Mouse (Mus musculus) NIH3T3 (cell line): ENCODE results near the gene Col6a2.

Experiments used
- DNase-seq: peaks from one replicate; pipeline ENCODE4 v3.0.0-alpha.2; 2012; ENCODE audit warnings: low read depth

The Col6a2 gene

DNA sequence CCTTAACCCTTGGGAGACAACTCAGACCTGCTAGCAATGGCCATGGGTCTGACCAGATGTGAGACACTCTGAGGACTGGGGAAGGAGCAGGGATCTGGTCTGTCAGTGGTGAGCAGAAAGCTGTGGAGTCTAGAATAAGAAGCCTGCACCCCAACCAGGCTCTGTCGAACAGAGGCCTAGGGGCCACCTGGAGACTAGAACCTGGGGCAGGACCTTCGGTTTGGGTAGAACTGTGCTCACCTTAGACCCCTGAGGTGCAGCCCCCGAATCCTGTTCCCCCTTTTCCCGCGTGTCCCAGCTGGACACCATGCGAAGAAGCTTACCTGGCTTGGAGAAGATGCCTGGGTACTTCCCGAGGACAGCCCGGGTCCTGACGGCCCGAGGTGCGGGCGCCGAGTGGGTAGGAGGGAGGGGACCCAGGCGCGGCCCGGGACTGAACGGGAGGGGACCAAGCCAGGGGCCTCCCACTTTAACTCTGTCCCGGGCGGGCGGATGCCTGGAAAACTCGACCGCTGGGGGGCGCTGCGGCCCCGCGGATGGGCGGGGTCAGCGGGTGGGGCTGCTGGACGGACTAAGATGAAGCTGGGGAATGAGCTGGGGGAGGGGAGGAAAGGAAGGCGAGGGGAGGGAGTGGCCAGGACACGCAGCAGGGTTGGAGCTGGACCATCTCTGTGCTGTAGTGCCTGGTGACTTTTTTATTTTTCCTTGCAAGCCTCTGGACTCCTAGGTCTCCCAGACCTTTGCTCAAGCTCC, at the start of gene Col6a2:
TSS of gene Col6a2 (minus strand) at position 703 of the 753 bp plus-strand sequence.
- DNase-seq, result peak; percentile 100

DNA sequence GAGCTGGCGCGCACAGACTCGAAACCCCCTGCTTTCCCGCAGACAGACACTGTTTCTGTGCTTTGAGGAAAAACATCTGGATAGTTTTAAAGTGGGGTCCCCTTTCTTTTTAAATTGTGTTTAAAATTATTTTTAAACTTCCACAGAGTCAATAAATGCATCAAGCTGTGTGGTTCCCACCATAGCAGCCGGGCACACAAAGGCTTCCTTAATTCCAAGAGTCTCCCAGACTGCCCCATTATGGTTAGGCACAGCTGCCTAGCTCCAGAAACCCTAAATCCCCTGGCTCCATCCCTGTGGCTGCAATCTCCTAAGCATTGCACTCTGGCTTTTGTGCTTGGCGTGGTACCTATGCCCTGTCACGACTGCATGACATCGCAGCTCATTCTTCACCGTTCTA, 48.5 kb upstream of the Col6a2 start:
- DNase-seq, result no peak

DNA sequence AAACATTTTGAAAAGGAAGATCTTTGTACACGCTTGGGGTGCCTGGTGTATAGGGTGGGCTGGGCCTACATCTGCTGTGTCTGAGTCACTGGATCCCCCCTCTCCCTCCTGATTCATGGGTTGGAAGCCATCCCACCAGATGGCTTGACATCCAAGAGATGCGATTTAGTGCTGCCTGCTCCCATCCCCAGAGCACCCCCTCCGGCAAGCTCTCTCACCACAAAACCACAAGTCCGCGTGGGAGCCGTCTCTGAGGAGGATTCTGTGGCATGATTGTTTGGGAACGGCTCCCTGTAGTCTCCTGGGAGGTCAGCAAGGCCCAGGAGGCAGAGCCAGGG, 45.5 kb upstream of the Col6a2 start:
- DNase-seq, result peak; percentile 99

DNA sequence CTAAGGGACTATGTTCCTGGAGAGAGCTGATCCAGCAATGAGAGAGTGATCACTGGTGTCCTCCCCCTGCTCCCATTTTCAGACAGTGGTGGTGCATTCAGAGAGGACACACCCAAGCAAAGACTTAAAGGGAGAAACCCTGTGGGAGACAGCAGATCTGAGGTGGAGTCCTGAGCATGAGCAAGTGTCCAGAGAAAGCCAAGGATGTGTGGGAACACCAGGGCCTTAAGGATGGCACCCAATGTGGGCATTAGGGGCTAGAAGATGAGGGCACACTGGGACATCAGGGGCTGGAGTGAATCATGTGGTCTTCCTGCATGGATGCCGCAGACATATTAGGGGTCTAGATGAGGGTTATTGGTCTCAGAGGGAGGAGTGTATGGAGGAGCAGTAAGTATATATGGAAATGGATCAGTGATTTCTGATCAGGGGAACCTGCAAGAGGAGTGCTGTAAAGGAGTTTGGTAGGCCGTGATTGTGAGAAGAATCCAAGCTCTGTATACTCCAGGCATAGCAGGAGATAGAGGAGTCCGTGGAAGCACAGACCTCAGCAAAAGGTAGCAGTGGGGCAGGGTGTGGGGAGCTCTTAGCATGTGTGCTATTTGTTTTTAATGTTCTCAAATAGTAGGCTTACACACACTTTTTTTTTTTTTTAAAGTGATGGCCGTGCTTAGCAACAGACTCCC, 45.0 kb upstream of the Col6a2 start:
- DNase-seq, result no peak

DNA sequence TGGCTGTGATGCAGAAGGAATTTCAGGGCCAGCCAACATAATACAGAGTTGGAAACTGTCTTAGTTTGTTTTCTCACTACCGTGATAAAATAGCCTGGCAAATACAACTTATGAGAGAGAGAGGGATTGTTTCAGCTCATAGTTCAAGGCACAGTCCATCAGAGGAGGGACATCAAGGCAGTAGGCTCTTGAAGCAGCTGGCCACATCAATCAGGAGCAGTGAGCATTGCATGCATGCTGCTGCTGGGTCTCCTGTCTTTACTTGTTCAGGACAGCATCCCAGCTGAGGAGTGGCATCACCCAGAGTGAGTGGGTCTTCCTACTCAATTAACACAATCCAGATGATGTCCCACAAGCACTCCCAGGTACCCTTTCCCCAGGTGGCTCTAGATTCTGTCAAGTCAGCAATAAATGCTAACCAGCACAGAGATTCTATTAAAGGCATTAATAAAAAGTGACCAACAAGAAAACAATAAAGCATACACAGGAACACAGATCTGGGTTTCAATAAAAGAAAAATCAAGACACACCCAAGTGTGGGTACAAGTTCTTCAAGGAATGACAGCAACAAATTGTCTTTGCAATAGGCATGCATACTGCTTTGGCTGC, 43.9 kb upstream of the Col6a2 start:
- DNase-seq, result no peak

DNA sequence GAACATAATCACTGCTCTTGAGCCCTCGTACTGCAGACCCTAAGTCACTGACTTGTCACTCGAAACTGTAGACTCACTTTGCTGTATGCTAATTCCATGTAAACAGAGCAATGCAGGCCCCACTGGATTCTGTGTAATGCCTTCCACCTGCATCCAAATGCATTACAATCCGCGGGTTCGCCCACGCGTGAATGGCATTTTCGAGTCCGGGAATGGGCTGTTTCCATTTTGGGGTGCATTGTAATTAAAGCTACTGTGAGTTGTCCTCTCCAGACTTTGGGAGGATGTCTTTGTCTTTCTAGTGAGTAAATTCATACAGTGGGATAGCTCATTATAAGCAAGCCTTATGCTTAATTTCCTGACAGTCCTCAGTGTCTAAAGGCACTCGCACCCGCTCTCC, 42.1 kb upstream of the Col6a2 start:
- no peak for DNase-seq

DNA sequence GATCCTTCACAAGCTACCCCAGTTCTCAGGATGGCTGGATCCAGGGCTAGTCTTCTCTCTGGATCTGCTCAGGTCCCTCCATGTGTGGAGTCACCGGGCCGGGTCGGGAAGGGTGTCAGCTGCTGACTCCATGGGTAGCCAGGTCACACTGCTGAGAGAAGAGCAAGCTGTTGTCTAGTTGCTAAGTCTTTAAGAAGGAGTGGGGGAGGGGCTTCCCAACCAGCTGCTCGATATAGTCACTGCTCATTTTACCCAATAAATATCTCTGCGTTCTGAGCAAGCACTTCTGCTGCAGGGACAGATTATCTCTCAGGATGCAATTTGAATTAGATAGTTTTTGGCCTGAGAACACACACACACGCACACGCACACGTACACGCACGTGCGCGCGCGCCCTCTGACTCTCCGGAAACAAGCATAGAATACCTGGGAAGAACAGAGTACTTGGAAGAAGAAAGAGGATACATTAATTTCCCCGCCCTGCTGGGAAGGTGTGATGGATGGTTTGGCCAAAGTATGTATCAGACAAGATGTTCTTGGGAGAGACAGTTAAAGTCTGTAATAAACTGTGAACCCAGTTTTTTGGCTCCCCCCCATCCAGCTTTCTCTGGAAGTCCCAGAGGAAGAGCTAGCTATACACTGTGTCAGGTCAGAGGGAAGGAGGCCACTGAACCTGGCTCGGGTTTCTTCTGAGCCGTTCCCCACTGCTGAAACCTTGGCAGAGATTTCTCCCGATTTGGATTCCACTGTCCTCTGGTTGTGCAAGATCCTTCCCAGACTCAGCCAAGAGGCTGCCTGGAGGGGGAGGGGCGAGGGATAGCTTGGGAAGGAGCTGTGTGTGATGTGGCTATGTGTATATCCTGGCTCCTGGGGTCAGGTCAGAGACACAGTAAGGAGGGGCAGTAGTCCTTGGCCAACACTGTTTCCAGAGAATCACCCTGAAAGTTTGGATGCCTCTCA, 41.0 kb upstream of the Col6a2 start:
- DNase-seq, result peak; percentile 98

DNA sequence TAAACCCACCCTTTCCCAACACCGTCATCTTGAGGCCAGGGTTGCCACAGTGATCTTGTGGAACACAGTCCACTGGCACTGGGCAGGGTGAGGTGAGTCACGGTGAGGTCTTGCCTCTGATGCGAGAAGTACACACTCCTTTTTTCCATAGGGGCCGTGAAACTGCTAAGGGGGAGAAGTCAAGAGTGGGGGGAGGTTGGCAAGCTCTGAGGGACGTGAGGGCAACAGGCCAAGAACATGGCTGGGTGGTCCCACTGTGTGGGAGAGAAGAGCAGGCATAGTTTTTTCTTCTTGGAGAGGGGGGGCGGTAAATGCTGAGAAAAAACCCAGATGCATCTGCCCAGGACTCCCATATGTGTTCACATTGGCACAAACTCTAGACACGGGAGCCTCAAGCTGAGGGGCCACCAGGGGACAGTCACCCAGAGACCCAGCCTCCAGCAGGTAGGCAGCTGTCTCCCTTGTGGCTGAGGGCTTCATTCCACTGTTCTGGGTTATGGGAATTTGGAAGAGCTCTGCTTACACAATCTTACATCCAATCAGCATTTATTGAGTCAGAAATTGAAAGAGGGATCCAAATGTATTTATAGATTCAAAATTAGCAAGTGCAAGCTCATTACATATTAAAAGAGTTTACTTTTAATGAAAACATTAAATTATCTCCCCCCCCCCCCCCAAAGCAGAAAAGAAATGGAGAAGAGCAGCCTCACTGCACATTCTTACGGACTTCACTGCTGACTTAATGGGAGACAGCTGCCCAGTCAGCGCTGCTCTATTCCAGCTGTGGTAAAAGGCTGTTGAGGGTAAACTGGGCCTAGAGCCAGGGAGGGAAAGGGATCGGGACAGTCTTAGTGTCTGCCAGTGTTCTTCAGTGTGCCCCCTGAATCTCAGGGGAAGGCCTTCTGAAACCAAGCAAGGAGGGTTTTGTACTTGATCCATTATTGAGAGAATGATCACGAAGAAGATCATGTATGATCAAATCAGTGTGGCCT, 30.2 kb upstream of the Col6a2 start:
- DNase-seq, result peak; percentile 80

DNA sequence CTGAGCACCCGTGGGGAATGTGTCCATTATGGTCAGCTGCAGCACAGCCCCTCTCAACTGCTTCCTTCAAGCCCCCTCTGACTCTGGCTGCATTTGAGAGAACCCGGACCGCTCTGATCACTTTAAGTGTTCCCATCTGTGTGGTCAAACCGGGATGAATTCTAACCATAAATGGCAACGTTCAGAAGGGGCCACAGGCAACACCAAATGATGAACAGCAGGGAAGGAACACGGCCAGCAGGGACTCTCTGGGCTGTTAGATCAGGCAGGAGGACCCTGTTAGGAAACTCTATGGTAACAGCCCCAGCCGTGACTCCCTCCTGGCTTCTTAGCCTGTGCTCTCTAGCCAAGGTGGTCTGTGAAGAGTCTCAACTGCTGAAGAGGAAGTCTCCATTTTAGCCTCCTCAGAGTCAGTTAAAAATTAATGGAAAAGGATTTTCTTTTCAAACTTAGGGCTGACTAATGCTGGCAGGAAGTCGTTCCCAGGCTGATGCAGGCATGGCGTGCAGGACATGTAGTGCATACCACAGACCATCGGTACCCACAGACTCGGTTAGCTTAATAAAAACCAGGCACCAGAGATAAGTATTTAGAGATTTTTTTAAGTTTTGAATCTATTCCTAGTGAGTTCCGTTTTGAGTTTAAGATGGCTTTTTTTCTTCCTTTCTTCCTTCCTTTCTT, 27.4 kb upstream of the Col6a2 start:
- peak; percentile 87 for DNase-seq

DNA sequence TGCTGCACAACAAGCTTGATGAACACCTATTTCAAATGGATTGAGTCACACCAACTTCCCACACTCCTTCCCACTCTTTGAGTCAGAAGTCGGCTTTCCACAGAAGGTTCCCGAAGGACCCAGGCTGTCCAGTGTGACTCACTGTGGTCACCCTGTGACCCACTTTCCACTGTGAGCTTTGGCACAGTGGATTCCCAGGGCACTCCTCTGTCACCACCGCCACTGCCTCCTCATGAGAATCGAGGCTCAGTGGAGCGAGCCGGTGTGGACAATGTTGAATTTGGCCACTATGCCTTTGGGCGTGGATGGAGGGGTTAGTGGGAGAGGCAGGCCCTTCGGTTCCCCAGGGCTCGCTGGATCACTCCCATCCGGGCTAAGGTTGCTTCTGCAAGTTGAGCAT, 25.3 kb upstream of the Col6a2 start:
- DNase-seq, result peak; percentile 72

DNA sequence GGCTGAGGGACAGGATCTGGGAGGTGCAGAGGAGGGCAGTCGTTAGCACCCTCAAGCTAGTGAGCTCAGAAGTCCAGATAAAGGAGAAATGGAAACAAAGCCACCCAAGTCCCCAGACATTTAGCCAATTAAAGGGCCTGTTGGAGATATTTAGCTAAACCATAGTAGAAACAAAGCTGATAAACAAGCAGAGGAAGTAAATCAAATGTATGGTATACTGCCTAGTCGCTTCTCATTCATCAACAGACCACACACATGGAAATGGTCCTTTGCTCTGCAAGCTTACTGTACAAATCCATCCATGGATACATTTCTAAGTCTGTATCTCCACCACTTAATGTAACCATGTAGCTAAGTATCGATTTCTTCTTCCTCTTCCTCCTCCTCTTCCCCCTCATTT, 24.0 kb upstream of the Col6a2 start:
- DNase-seq, result no peak

DNA sequence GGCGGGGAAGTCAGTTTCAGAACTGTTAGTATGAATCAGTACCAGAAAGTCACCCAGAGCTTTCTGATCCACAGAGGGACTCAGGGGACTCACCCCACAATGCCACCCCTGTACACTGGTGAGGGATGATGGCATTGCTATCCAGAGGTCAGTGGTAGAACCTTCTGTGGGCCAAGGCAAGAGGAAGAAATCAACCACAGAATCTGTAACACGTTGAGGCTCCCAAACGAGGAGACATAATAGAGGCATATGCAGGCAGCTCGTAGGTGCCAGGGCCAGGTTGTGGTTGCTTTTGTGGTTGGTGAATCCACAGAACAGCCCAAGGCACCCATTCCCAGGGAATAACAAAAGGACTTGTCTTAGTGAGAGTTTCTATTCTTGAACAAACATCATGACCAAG, 22.3 kb upstream of the Col6a2 start:
- no peak for DNase-seq

DNA sequence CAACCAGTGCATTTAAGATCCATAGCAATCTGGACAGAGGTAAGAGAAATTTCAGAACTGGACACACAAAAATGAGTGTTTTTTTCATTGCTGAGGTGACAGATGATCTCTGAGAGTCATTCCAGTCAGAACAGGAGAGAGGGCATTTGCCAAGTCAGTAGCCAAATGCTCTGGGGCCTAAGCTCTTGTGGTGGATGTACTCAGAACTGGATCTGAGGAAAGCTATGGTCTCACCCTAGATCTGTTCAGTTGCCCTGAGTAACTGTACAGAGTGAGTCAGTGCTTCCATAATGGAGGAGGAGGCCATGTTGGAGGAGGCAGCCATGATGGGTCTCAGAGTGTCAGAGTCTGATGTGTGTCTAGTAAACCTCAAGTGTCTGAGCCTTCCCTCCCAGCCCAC, 21.6 kb upstream of the Col6a2 start:
- no peak for DNase-seq

DNA sequence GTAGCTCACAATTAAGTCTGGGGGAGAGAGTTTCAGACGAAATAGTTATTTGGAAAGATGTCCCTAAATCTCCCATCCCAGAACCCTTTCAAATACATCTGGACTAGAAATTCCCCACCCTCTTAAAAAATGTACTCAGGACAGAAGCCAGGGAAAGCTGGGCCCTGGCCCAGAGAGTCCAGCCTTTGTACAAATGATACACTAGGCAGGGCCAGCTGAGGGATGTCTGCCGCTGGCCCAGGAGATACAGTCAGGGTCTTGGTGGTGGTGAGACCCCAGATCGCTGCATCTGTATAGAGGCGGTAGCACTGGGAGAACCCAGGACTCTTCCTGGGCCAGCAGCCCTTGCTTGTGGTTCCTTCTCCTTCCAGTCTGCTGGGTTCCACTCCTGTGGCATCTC, 20.6 kb upstream of the Col6a2 start:
- DNase-seq, result peak; percentile 78

DNA sequence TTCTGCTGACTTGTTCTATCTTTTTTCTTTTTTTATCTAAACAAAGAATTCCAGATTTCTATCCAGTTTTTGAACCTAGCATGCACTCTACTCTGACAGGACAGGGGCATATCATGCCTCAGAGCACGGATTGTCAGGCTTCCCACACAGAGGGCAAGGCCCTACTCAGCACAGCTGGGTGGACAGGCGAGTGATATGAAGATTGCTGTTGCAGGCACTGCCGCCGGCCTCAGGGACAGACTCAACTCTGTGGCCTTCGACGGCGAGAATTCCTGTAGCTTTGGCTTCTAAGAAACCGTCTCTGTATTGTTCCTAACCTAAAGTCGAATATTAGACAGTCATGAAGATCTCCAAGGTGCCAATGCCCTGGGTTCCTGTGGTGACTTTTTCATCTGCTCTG, 20.0 kb upstream of the Col6a2 start:
- no peak for DNase-seq

DNA sequence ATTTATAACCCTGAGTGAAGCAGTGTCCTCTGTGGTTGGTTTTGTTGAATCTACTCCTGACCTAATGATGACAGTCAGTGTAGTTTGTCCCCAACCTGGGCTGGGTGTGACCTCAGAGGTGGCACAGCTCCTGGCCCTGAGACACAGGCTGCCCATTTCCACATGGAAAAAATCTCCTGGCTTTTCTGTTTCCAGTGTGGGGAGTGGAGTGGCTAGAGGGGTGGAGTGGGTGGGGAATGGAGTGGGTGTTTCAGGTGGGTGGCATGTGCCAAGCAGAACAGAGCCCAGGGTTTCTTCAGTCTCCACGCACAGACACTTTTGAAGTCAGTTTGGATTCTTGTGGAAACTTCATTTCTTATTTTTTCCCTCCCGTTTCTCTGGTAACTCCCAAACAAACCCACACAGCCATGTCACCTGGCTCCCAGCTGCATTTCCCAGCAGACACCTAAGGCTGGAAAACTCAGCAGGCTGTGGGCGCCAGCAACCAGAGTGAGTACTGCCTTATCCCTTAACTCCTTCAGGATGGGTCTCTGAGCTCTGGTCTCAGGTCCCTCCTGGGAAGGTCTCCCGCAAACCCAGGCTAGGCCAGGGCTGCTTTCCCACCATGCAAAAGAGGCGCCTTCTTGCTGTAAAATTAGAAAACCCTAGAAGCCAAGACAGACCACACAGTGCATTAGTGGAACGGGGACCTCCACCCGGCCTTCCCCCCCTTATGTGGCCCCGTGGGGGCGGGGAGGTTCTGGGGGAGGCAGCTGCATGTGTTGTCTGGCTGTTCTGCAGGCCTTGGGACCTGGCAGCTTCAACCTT, 19.4 kb upstream of the Col6a2 start:
- peak; percentile 78 for DNase-seq

DNA sequence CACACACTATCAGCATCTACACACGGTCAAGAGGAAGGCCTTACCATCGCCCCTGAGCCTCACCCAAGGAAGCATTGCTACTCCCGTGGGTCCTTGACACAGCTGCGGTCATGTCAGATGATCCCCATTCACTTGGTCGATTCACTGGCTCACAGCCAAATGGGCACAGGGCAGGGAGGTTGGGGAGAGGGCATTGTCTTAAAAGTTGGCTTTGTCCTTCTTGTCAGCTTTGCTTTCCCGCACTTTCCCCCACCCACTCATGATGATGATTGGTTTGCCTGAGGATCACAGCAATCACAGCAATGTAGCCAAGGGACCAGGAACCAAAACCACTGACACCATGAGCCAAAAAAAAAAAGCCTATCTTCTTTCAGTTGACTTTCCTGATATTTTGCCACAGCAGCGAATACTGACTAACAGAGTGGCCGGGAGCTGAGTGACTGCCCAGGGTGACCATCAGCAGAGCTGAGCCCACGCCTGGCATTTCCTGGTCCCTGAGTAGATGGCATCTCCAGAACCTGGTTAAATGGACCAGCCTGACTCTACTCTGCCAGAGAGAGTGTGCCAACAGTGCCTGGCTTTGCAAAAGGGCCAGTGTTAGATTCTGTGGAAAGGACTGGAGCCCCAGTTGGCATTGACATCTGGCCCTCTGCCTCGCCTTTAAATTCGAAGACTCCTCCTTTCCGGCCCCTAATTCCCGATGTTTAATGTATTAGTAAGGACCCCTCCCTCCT, 18.6 kb upstream of the Col6a2 start:
- DNase-seq, result no peak

DNA sequence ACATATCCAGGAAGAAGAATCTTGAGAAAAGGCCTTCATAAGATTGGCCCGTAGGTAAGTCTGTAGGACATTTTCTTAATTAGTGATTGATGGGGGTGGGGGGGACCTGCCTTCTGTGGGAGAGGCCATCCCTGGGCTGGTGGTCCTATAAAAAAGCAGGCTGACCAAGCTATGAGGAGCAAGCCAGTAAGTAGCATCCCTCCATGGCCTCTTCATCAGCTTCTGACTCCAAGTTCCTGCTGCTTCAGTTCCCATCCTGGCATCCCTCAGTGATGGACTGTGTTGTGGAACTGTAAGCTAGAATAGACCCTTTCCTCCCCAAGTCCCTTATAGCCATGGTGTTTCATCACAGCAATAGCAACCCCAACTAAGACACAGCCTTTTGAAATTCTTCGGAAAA, 16.5 kb upstream of the Col6a2 start:
- DNase-seq, result no peak

DNA sequence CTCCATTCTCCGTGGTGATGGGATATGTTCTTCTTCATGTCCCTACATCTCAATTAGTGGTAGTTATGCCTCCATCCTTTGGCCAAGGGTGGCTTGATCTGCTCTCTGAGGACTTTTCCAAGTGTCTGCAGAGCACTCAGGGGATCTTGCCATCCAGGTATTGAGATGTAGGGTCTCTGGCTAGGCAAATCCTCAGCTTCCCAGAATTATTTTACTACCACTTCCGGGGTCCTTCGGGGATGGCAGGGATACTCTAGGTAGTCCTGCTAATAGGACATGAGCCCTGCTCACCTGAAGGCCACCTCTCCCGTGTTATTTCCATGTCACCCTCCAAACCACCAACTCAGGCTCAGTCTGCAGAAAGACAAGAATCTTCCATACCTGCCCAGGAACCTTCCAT, 13.2 kb upstream of the Col6a2 start:
- DNase-seq, result no peak
